Mouse (Mus musculus): ENCODE measurements at regions not wholly inside any gene's neighbourhood (a gene's known extent, or its start where the extent isn't known, plus 50 kb on each side); places are given as distances from the start of the nearest gene placed in this dataset.
A peak's percentile ranks its signal among the peaks of the same experiment; 100 is the strongest.

DNA sequence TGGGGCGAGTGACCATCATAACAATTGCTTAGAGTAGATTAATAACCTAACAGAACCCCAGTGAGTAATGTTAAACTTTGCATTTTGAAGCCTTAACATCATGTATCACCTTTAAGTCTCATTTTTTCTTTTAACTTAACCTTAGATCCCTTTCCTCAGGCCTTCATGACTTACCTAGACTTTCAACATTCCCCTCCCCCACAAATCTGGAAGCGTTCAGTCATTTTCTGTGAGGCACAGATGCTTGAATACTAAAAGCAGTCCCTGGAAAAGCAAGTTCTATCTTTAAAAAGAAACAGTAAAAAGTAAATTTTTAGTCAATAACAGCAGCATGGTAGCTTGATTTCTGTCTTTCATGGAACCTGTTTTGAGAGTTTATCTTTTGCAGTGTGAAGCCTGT is 171.3 kb upstream of the Fggy start:
- DNase-seq (ENCODE audit: extremely low read depth, low read depth), result no peak

DNA sequence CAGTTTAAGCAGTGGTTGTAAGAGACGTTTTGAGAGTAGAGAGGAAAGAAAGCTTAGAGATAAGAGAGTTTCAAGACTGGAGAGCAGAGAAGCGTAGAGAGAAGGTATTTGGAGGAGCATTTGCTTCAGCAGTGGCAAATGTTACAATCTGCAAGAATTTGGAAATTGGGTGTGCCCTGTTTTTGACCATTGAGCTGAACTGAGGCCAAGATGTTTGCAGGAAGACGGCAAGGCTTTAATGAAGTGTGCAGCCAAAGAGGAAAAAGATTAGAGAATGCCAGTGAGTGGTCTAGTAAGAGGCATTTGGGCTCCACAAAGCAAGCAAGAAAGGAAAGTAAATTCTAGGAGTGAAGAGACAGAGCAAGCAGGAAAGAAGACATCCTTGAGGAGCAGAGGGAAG is 168.8 kb upstream of the Fggy start:
- DNase-seq (ENCODE audit: extremely low read depth, low read depth), result no peak

DNA sequence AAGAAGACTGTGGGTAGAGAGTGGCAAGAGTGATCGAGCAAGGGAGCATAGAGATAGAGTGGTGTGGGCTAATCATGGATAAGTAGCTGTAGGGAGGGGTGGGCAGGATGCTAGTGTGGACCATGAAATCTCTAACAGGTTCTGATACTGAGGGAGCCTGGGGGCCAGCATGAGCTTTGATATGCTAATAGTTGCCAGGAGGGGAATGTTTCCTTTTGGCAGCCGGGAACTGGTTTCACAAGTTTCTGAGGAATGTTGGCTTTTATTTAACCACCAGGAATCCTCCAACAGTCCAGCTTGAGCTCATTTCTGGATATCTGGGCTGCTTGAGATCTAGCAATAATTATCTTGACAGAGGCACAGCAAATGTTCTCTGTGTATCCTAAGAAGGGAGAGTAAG is 167.7 kb upstream of the Fggy start:
- no peak for DNase-seq (ENCODE audit: extremely low read depth, low read depth)

DNA sequence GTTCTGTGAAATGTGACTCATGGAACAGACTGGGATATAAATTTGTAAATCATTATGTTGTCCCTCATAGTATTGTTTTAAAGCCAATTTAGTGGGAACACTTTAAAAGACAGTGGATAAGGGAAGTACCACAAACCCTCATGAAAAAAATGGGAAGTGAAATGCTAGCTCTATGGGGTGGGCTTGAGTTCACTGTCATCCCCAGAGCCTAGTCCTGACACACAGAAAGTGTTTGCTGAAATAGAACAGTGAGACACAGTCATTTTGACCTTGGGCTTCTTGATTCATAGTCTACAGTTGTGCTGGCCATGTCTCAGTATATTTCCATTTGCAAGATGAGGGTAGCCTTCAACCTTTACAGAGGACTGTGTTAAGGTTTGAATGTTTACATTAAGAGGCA is 166.8 kb upstream of the Fggy start:
- DNase-seq (ENCODE audit: extremely low read depth, low read depth), result no peak

DNA sequence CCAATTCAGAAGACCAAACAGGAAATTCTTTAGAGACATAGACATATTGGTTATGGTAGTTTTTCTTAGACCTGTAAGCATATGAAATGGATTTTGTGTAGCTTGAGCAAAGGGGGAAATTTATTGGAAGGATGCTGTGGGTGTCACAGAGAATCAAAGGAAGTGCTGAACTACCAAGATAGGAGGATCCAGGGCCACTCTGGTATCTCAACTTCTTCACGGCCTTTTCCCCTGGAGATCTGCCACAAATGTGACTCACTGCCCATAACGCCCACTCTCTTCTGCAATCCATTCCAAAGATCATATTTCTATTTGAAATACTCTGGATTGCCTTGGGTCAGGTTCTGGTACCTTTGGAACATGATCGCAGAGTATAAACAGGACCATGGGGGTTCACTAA is 161.6 kb upstream of the Fggy start:
- DNase-seq (ENCODE audit: extremely low read depth, low read depth), result peak; percentile 6

DNA sequence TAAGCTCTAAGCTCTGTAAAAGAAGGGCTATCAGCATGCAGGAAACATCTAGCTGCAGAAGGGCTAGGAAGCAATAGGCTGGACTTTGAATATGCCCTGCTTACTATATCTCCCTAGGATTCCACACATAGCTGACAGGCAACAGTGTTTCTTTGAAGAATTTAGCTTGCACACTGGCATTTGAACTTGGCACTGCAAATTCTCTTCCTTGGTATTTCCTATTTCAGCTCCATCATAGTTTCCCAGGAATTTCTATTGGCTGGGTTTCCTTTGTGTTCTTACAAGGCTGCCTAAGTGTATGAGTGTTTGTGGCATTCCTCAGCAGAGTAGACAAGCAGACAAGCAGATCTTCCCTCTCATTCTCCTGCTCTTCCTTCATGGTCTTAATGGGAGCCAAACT is 159.0 kb upstream of the Fggy start:
- DNase-seq (ENCODE audit: extremely low read depth, low read depth), result no peak

DNA sequence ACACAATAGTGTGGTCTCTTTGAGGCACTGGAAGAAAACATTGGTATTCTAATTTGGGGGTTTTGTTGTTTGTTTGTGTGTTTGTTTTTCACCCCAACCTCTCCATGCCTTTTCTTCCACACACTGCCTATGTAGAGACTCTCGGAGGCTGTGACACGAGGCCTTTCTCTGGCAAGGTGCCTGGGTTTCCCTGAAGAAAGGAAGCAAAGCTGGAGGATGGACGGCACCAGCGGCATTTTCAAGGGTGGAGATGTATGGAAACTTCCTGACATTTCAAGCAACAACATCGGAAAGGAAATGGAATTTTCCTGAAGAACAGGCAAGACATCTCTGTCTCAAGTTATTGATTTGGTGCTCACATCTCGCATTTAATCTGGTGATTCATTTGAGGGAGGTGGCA is 155.0 kb upstream of the Fggy start:
- DNase-seq (ENCODE audit: extremely low read depth, low read depth), result no peak

DNA sequence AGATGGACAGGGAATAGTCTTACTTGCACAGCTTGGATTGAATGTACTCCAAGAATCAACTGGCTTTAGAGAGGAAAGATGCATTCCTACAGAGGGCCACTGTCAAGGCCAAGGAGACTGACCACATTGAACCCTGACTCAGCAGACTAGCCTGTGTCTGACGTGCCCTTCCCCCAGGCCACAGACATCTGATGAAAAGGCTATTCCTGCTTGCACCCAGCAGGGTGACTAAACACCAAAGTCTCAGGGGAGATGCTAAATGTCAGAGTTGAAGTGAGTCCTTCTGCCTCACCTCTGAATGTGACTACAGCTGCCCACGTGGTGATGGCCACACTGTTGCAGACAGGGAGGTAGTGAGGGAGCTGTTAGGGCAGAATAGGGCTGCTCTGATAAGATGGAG is 140.2 kb upstream of the Fggy start:
- DNase-seq (ENCODE audit: extremely low read depth, low read depth), result no peak

DNA sequence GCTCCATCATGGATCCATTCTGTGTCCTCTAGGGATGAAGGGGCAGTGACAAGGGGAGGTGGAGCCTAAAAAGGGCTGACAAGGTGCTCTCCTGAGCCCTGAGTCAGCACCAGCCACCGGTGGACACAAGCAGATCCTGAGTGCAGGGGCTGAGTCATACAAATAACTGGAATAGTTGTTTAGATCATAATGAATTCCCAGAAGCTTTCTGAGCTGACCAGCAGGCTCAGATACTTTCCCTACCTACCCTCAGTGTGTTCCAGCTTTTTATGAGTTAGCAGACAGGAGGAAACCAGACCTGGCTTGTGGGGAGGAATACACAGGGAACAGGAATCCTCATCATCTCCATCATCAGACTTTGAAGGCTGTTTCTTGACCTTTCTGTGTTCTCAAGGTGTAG is 130.7 kb upstream of the Fggy start:
- no peak for DNase-seq (ENCODE audit: extremely low read depth, low read depth)

DNA sequence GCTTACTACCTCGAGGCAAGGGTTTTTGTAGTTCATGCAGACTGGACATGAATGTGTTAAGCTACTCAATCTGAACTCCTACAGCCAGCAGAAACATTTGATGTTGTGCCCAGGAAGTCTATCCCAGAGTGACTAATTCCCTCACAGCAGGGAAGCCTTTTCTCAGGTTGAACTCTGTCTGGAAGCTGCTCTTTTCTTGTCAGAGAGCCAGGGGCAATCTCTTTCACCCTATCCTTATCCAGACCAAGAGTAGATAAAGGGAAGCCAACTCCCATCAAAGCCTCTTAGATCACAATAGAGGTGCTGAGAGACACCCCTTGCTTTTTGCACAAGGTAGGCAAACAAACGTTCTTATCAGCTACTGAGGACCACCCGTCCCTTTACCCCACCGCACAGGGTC is 122.8 kb upstream of the Fggy start:
- DNase-seq (ENCODE audit: extremely low read depth, low read depth), result no peak

DNA sequence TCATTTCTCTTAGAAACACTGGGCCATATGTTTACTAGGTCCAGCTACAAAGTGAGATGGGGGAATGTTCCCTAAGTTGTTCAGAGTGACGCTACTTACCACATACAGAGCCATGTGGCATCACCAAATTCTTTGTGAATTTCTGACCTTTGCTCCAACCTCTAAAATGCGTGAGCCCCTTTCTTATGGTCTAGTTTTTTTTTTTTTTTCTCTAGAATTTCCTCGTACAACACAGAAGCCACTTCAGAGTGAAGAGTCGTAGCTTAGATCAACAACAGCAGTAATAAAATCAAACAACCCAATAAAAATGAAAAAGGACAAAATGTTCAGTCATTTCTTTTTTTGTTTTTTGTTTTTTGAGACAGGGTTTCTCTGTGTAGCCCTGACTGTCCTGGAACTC is 122.2 kb upstream of the Fggy start:
- DNase-seq (ENCODE audit: extremely low read depth, low read depth), result no peak

DNA sequence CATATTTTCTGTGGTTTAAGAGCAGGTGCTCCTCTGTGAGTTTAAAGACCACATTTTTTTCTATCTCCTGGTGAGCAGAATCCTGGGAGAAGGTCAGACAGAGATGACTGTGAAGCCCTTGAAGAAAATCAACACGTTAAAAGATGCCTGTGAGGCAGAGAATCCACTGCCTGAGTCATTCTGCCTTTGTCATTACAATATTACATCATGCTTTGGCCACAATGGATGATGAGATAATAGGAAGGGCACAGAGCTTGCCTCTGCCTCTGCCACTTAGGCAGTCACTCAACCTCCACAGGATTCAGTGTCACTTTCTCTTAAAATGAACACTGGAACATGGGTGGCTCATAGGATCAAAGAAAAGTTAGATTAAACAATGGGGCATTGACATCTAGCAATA is 117.5 kb upstream of the Fggy start:
- no peak for DNase-seq (ENCODE audit: extremely low read depth, low read depth)

DNA sequence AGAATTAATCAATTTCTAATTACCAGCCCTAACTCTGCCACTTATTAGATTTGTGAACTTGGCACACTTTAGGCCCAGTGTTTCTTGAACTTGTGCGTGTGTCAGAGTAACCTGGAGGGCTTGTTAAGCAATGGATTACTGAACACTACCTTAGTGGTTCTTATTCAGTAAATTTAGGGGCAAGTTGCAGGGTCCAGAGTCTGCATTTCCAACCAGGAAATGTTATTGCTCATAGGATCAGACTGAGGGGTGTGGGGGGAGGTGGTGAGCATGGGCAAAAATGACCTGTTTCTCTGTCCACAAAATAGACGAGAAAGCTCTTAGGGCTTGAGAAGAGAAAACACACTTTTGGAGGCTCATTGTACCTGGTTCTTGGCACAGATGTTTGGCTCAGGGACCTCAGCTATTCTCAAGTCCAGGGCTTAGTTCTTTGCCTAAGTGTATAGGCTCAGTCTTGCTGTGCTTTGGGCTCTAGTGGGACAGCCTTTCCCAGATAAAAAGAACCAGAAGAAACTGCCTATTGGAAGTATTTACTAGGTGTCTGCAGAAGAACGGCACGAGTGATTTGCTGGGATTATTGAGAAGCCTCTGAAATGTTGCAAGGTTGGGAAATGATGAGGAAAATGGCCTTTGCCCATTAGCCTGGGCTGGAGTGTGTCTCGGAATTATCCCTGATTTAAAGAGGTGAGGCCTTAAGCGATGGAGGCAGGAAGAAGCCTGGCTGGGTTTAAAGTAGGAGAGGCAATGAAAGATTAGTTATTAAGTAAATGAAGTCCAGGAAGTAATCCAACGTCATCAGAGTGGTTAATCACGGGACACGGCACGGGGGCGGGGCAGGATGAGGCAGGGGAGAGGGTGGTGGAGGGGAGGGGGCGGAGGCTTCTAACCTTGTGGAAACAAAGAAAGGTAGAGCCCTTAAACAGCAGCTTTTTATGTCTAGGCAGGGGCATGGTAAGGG is 113.2 kb upstream of the Fggy start:
- DNase-seq (ENCODE audit: extremely low read depth, low read depth), result no peak

DNA sequence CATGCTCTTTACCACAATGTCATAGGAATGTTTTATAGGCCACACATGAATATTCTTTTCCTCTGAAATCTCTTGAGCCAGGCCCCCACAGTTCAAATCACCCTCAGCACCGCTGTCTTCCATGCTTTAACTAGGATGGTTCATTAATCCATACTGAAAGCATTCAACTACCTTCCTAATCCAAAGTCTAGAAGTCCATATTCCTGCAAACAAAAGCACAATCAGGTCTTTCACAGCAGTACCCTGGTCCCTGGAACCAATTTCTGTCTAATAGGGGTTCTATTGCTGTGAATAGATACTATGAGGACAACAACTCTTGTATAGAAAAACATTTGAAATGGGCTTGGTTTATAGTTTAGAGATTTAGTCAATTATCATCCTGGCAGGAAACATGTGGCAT is 107.0 kb upstream of the Fggy start:
- no peak for DNase-seq (ENCODE audit: extremely low read depth, low read depth)

DNA sequence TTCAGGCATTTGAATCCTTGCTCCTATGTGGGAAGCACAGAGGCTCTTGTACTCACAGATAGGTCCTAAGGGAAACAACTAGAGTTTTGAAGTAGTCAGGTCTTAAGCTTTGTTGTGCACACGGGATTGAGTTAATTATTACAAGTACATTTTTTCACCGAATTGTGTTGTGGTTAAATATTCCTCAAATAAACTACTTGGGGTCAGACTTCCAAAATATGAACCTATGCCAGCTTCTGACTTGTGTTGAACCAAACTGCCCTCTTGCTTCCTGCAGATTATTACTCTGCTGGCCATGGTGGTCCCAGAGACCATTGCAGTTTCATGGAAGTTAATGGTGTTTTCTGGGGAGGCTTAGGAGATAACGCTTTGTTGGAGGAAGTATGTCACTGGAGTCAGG is 105.5 kb upstream of the Fggy start:
- DNase-seq (ENCODE audit: extremely low read depth, low read depth), result no peak

DNA sequence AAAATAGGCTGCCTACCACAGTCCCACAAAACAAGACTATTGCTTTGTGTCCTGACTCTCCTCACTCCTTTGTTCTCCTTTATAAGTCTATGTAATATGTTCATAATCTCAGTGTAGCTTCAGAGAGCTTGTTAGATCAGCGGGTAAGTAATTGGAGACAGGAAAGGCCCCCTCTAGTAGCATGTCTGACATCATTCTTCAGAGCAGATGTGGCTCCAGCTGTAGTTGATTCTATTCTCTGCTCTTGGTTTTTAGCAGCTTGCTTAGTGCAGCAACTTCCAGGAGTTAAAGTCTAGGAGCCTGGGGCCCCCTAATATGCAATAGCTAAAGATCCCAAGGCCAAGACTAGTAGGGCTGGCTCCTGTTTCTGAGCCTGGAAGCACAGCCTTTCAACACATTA is 101.0 kb upstream of the Fggy start:
- no peak for DNase-seq (ENCODE audit: extremely low read depth, low read depth)

DNA sequence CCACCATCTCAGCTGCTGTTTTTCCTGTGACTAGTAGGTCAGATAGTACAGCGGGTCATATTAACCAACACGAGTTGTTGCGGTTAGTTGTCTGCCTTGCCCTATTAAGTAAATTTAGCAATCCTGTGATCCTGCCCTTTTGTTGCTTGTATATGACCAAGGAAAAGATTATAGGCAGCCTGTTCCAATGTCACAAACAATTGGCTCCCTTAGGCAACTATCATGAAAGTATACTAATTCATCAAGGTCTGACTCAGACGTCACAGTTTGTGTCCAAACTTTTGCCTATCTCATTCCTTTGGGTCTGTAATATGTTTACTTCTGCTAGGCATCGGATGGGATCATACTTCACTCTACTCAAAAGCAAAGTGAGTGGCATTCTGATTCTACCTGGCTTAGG is 100.4 kb upstream of the Fggy start:
- no peak for DNase-seq (ENCODE audit: extremely low read depth, low read depth)

DNA sequence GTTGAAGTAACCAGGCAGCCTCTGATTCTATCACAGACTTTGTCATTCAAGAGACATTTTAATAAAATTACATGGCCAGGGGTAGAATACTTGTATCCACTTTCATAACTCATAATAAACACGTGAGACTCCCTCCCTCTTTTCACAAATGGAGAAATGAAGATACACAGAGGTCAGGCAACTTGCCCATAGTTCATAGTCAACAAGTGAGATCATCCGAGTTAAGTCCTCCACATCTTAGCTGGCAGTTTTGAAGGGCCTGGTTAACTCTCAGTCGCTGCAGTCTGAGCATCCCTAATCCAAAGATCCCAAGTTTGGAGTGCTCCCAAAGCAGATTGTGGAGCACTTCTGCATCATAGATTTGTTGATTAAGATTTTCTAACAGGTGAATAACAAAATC is 94.8 kb upstream of the Fggy start:
- no peak for DNase-seq (ENCODE audit: extremely low read depth, low read depth)

DNA sequence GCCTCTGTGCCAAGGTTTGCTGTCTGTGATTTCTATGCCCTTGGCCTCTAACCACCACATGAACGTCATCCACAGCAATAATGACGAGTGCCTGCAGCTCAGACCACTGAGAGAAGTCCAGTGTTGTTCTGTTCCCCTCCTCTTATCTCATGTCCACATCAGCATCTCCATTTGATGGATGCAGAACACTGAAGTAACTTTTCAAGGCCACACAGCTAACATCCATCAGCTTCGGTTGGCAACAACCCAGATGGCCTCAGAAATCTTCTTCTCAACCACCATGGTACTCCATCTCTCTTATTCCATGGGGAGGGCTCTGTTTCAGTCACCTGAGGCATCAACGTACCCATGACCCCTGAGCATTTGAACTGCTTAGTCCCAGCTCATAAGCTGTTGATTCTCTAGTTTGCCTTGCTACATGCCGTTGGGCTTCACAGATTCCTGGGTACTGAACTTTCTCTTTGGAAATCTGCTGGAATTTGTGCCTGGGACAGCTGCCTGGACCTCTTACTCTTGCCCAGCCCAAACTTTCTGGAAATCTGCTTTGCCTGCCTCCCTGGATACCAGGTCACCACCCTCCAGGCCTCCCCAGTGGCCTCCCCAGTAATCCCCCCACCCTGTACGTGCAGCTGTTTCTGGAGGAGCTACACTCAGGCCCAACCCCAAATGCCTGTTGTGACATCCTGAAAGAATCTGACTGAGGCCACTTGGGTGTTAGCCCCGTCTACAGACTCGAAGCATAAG is 94.1 kb upstream of the Fggy start:
- DNase-seq (ENCODE audit: extremely low read depth, low read depth), result no peak

DNA sequence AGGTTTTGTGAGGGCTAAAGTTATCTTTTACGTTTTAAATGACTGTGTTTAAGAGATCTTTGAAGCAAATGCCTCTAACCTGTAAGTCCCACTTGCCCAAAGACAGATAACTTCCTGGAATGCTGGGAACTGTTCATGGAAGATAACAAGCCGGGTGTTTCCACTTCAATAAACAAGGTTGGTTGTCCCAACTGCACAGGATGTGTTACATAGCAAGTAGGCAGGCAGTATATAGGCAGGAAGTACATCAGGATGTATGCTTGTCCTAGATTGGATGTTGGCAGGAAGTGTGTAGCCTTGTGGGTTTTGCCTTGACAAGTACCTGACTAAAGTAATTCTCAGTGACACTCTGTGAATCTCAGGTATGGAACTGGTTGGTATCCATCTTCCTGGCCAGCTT is 90.7 kb upstream of the Fggy start:
- no peak for DNase-seq (ENCODE audit: extremely low read depth, low read depth)

DNA sequence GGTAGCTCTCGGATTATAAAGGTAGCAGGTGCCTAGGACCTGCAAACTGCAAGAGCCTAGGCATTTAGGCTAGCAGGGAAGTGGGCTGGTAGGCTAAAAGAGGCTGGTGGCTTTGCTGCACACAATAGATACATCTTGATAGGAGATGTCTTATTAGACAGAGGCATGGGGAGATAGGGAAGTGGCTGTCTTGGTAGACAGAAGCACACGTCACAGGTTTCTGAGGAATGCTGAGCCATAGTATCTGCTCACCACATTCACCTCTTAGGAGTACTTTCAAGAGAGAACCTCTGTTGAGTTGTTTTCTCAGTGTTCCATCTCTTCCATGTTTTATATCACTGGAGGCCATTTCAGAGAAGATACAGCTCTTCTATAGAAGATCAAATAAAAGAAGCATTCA is 89.8 kb upstream of the Fggy start:
- DNase-seq (ENCODE audit: extremely low read depth, low read depth), result no peak

DNA sequence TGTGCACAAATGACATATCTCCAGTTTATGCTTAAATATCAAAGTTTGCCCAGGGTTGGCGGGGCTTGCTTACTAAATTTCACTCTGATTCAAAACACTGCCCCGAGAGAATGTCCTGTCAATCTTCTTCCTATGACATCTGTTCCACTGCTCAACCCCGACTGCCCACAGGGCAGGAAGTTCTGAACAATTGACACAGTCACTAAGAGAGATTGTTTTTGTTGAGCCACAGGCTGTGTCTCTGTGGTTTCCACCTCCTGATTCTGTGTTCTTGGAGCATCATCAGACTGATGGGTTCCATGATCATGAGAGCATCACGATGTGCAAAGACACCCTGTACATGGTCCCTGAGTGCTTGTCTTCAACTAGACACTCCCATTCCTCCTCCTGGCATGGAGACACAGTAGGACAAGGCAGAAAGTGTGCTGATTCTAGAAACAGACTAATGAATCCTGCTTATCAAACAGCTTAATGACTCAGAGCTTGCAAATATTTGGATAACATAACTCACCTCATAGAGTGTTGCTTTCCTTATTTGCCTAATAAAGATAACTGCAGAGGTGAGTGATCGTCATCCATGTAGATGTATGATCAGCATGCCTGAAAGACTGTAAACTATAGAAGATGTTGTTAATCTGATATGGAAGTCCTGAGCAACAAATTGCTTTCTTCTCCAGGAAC is 82.4 kb upstream of the Fggy start:
- no peak for DNase-seq (ENCODE audit: extremely low read depth, low read depth)
